Mouse (Mus musculus): ENCODE measurements around the gene Npas3. TPM values are rescaled to one million over a fixed set of nuclear protein-coding genes. Genes with fewer than 3 reads are reported as not detected.

Gene Npas3
- total RNA-seq, 2 experiments from 2014 or later: 0.47 to 1.5 TPM

GRCm38 (mm10) chr12:53292508-53293300 is 44.2 kb downstream of the Npas3 start:
- intact Hi-C loops (cut with DNase I; ENCODE audit: low total_unique reads): no loop called here
- DNase-seq: peak; percentile 18

- intact Hi-C loops (cut with DNase I; ENCODE audit: low total_unique reads): no loop called here
- DNase-seq: no peak
Observed at GRCm38 (mm10) chr12:53294011-53294410, 45.5 kb downstream of the Npas3 start.

- no peak for DNase-seq
- intact Hi-C loops (cut with DNase I; ENCODE audit: low total_unique reads): no loop called here
Observed at GRCm38 (mm10) chr12:53295747-53296146, 47.3 kb downstream of the Npas3 start.

- intact Hi-C loops (cut with DNase I; ENCODE audit: low total_unique reads): no loop called here
- no peak for DNase-seq
Observed at GRCm38 (mm10) chr12:53297946-53298840, 49.7 kb downstream of the Npas3 start.

- DNase-seq: no peak
- intact Hi-C loops (cut with DNase I; ENCODE audit: low total_unique reads): no loop called here
Observed at GRCm38 (mm10) chr12:53300964-53301363, 52.5 kb downstream of the Npas3 start.

GRCm38 (mm10) chr12:53302129-53302528 is 53.7 kb downstream of the Npas3 start:
- DNase-seq: no peak
- intact Hi-C loops (cut with DNase I; ENCODE audit: low total_unique reads): no loop called here

- intact Hi-C loops (cut with DNase I; ENCODE audit: low total_unique reads): no loop called here
- no peak for DNase-seq
Observed at GRCm38 (mm10) chr12:53316715-53317114, 68.2 kb downstream of the Npas3 start.

- intact Hi-C loops (cut with DNase I; ENCODE audit: low total_unique reads): no loop called here
- no peak for DNase-seq
Observed at GRCm38 (mm10) chr12:53317801-53318200, 69.3 kb downstream of the Npas3 start.

GRCm38 (mm10) chr12:53320526-53320925 is 72.0 kb downstream of the Npas3 start:
- no peak for DNase-seq
- intact Hi-C loops (cut with DNase I; ENCODE audit: low total_unique reads): no loop called here

- DNase-seq: no peak
- intact Hi-C loops (cut with DNase I; ENCODE audit: low total_unique reads): no loop called here
Observed at GRCm38 (mm10) chr12:53321018-53321417, 72.5 kb downstream of the Npas3 start.

GRCm38 (mm10) chr12:53321944-53322343 is 73.5 kb downstream of the Npas3 start:
- intact Hi-C loops (cut with DNase I; ENCODE audit: low total_unique reads): no loop called here
- no peak for DNase-seq

- DNase-seq: no peak
- intact Hi-C loops (cut with DNase I; ENCODE audit: low total_unique reads): no loop called here
Observed at GRCm38 (mm10) chr12:53327653-53328188, 79.2 kb downstream of the Npas3 start.

GRCm38 (mm10) chr12:53328257-53328736 is 79.8 kb downstream of the Npas3 start:
- intact Hi-C loops (cut with DNase I; ENCODE audit: low total_unique reads): no loop called here
- peak; percentile 11 for DNase-seq

- intact Hi-C loops (cut with DNase I; ENCODE audit: low total_unique reads): no loop called here
- DNase-seq: no peak
Observed at GRCm38 (mm10) chr12:53330141-53330540, 81.7 kb downstream of the Npas3 start.

GRCm38 (mm10) chr12:53331391-53331790 is 82.9 kb downstream of the Npas3 start:
- DNase-seq: no peak
- intact Hi-C loops (cut with DNase I; ENCODE audit: low total_unique reads): no loop called here

- DNase-seq: no peak
- intact Hi-C loops (cut with DNase I; ENCODE audit: low total_unique reads): no loop called here
Observed at GRCm38 (mm10) chr12:53331800-53332199, 83.3 kb downstream of the Npas3 start.

GRCm38 (mm10) chr12:53333251-53333650 is 84.8 kb downstream of the Npas3 start:
- intact Hi-C loops (cut with DNase I; ENCODE audit: low total_unique reads): no loop called here
- DNase-seq: no peak

- intact Hi-C loops (cut with DNase I; ENCODE audit: low total_unique reads): no loop called here
- DNase-seq: no peak
Observed at GRCm38 (mm10) chr12:53338349-53338948, 90.0 kb downstream of the Npas3 start.

GRCm38 (mm10) chr12:53342741-53343140 is 94.3 kb downstream of the Npas3 start:
- intact Hi-C loops (cut with DNase I; ENCODE audit: low total_unique reads): no loop called here
- no peak for DNase-seq

GRCm38 (mm10) chr12:53351860-53352259 is 103.4 kb downstream of the Npas3 start:
- no peak for DNase-seq
- intact Hi-C loops (cut with DNase I; ENCODE audit: low total_unique reads): no loop called here
